Mouse (Mus musculus) erythroid progenitor cell, adult 5-6 weeks (primary cell): Measurements from ENCODE around the gene Meox2. TPM values are rescaled to one million over a fixed set of nuclear protein-coding genes. Genes with fewer than 3 reads are reported as not detected.

Experiments
- total RNA-seq, 2 experiments: library from RNA; stranded (forward) in 1 of 2; stranded (reverse) in 1 of 2; fragments of 150-400 nt in 1 of 2; fragments of 186-747, 209-891 nt in 1 of 2; gene quantifications; 2 replicates each; pipeline versions ENCODE4 v1.2.3 to v1.2.4; 2015 to 2017; ENCODE audit warnings: low replicate concordance in 2 of 2

Gene Meox2
- total RNA-seq, 2 experiments from 2014 or later = not detected

Other genes starting within 250 kb of the Meox2 start
- 1.3 TPM in 1 of 2 replicates, not detected in the other for gene Agmo, start 133.1 kb downstream of the Meox2 start, total RNA-seq (2015; ENCODE audit: low replicate concordance)
- gene Agmo, start 133.1 kb downstream of the Meox2 start, total RNA-seq (2017; ENCODE audit: low replicate concordance) = not detected in 2 replicates